Mouse (Mus musculus): Measurements from ENCODE around the gene Chfr. TPM values are rescaled to one million over a fixed set of nuclear protein-coding genes. Genes with fewer than 3 reads are reported as not detected.

The Chfr gene
- total RNA-seq, 2 experiments from 2014 or later = 48.3 to 54.5 TPM

Other genes with a start within 250 kb of the Chfr start
- 10 to 100 TPM; 14.1 to 14.4 TPM for gene Gm15446, start 212.4 kb upstream of the Chfr start, total RNA-seq (2021)
- 10 to 100 TPM; 33.3 to 33.5 TPM for gene Zfp932, start 139.3 kb upstream of the Chfr start, total RNA-seq (2021)
- gene Gm17655, start 63.3 kb upstream of the Chfr start, total RNA-seq (2021) = 10 to 100 TPM; 11.4 to 15.8 TPM
- under 1 TPM; 0.65 to 0.87 TPM for gene Gm35315, start 41.4 kb upstream of the Chfr start, total RNA-seq (2021)
- gene Plcxd1, start 35.9 kb upstream of the Chfr start, total RNA-seq (2021) = under 1 TPM; 0.20 to 0.25 TPM
- 10 to 100 TPM; 58.3 to 59.9 TPM for gene Gtpbp6, start 27.6 kb upstream of the Chfr start, total RNA-seq (2021)
- 1 to 10 TPM; 7.6 to 8.2 TPM for gene Zfp605, start 25.8 kb upstream of the Chfr start, total RNA-seq (2021)
- gene Golga3, start 40.9 kb downstream of the Chfr start, total RNA-seq (2021) = 10 to 100 TPM; 39.9 to 43.6 TPM
- 10 to 100 TPM; 47.2 to 48.3 TPM for gene Ankle2, start 95.2 kb downstream of the Chfr start, total RNA-seq (2021)
- gene Pgam5, start 134.1 kb downstream of the Chfr start, total RNA-seq (2021) = 10 to 100 TPM; 48.1 to 49.0 TPM
- 10 to 100 TPM; 12.9 to 16.3 TPM for gene Pxmp2, start 150.3 kb downstream of the Chfr start, total RNA-seq (2021)
- gene Pole, start 150.5 kb downstream of the Chfr start, total RNA-seq (2021) = 10 to 100 TPM; 18.1 to 22.2 TPM
- gene P2rx2, start 207.4 kb downstream of the Chfr start, total RNA-seq (2021) = under 1 TPM; 0.84 to 0.87 TPM
- not detected for gene Lrcol1, start 208.9 kb downstream of the Chfr start, total RNA-seq (2021)

All from adrenal gland, postnatal 4 days (tissue).